Mouse (Mus musculus) left cerebral cortex, postnatal 25 days (tissue): ENCODE measurements at regions not wholly inside any gene's neighbourhood (a gene's known extent, or its start where the extent isn't known, plus 50 kb on each side); places are given as distances from the start of the nearest gene placed in this dataset.

Experiments
- DNase-seq, 2 experiments: peaks; one replicate each; pipeline ENCODE4 v3.0.0; 2022; ENCODE audit warnings: low spot score in 2 of 2, mixed read lengths in 1 of 2
- intact Hi-C: fragments of 180-260 bp; cut with DNase I; formaldehyde crosslinking; loops from one replicate; pipeline ENCODE4 v1.15.1; 2025

GRCm38 (mm10) chr7:39847914-39848782, 330.6 kb downstream of the Zfp619 start:
- intact Hi-C loops: loop anchor here (2.0 to 10.0 kb wide), 3 partner anchors 133 to 1095 kb away; no protein-coding TSS in a partner anchor
- peak; percentile 76 to 82 for DNase-seq

DNA sequence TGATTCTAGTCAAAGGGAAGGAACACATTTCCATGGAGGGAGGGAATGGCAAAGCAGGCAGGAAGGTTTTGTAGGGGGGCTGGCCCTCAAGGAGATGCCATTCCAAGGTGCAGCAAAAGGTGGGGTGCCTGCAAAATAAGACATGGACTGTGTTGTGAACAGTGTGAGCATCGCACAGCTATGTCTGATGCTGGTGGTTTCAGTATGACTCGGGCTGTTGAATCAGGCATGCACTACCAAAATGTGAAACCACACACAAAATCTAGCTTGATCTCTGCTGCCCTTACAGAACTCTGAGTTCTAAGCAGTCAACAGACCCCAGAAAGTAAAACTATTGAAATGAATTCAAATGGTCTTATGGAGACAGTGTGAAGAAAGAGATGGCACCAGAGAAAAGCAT, 339.7 kb downstream of the Zfp619 start:
- intact Hi-C loops: no loop called here
- no peak for DNase-seq

DNA sequence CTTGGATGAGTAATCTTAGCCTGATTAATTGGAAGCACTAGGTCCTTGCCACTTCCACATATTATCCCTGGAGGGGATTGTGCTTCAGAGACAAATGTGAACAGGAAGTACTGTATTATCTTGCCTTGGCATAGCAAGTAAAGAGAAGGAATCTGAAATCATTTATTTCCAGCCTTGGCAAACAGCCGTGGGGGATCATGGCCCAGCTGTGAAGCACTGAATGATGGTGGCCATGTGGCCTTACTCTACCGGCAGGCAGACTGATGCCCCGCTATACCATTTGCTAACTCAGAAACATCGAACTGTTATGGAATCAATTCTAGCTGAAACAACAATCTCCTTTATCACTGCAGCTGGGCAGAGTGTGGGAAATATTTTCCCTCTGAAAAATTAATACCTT, 345.3 kb downstream of the Zfp619 start:
- intact Hi-C loops: no loop called here
- DNase-seq: no peak

DNA sequence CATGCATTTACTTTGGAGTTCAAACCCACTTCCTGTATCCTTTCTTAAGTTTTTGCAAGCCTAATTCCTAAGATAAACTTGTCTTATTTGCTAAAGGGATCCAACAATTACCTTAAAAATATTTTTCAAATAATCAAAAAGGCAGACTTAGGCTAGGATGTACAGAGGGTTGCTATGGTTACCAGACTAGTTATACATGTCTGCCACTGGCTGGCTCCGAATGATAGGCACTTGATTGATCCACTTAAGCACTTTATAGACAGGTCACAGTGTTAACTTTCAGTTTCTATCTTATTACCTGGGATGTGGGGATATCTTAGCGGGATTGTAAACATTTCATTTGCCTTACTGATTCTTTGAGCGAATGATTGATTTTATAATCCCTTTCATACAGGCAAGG, 346.6 kb downstream of the Zfp619 start:
- DNase-seq: no peak
- intact Hi-C loops: no loop called here

DNA sequence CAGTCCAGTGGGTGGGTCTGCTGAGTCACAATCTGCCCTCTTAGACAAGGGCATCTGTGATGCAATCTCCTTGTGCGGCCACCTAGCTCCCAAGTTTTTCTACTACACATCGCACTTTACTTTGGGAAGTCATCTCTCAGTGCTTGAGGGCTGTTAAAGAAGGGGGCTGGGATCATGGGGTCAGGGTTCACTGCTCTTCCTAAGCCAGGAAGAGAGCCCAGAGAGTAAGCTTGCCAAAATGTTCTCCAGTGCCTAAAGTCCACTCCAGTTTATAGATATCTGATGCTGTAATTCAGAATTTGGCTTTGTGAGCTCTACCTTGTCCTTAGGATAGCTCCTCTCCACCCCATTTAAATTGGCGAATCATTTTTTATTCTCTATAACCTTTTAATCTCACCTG, 347.2 kb downstream of the Zfp619 start:
- no peak for DNase-seq
- intact Hi-C loops: no loop called here

DNA sequence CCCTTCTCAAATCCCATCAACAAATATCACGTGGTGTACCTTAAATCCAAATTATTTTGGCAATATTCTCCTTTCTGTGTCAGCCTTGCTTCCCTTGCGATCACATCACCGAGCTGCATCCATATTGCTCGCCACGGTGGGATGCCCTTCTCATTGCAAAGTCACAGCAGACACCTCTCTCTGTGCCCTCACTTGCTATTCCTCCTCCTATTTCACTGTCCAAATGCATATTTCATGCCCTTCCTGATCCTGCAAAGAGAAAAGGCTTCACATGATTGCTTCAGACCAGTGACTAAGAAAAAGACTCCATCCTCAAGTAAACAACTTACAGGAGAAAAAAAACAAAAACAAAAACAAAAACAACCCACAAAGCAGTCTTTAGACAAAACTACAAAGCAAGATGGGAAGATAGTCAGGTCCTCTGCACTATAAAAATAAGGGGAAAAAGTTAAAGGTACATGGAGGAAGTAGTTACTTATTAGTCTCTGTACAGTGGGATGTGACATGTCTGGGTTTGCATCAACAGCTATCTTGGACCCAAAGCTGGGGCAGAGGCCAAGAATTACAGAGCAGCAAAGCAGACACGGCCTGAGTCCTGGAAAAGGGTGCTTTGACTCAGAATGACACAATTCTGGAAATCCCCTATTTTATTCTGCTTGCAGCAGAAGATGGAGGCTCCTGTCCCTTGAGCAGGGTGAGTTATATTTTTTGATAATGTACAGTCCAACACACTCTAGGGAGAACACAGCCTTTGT, 349.3 kb downstream of the Zfp619 start:
- no peak for DNase-seq
- intact Hi-C loops: no loop called here

GRCm38 (mm10) chr7:39867451-39867850, 349.9 kb downstream of the Zfp619 start:
- DNase-seq: peak in 1 of 2 experiments; percentile 16
- intact Hi-C loops: no loop called here

DNA sequence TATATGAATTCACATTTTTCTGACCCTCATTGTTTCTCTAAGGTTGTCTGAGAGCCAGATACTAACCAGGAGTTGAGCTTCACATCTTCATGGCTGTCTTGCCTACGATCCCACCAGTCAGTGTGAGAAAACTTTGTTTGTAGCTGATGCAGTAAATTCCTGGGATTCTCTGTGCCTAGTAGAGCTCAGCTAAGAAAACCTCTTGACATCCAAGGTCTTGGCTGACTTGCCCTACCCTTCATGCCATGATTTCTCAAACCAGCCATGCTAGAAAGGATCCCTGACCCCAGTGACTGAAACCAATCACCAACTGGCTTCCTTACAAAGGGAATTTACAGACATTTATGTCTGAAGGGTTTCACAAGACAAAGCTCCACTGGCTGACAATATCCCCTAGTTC, 364.5 kb downstream of the Zfp619 start:
- DNase-seq: no peak
- intact Hi-C loops: no loop called here

- peak; percentile 5 to 49 for DNase-seq
- intact Hi-C loops: no loop called here
Measured at GRCm38 (mm10) chr7:39894208-39894896, 376.8 kb downstream of the Zfp619 start.

DNA sequence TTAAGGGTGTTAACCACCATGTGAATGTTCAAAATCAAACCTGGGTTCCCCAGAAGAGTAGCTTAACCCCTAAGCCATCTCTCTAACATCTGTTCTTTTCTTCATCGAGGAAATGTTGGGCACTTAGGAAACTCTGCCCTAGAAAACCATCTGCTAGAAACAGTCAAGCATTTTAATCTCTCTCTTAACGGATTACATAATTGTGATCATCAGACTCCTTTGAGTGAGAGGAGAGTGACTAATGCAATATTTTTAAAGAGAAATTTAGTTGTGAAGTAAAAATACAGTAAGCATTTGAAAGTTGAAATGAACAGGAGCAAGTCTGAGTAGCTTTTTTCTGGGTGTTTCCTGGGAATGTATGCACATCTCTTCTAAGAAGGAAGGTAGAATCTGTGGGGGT, 379.4 kb downstream of the Zfp619 start:
- intact Hi-C loops: loop anchor here (5.0 kb wide), 1 partner anchor 305 kb away; no protein-coding TSS in a partner anchor
- peak; percentile 6 to 60 for DNase-seq

GRCm38 (mm10) chr7:39898268-39898667, 380.7 kb downstream of the Zfp619 start:
- intact Hi-C loops: loop anchor here (5.0 kb wide), 1 partner anchor 304 kb away; no protein-coding TSS in a partner anchor
- no peak for DNase-seq

- DNase-seq: no peak
- intact Hi-C loops: no loop called here
Measured at GRCm38 (mm10) chr7:39933946-39934345, 416.4 kb downstream of the Zfp619 start.

DNA sequence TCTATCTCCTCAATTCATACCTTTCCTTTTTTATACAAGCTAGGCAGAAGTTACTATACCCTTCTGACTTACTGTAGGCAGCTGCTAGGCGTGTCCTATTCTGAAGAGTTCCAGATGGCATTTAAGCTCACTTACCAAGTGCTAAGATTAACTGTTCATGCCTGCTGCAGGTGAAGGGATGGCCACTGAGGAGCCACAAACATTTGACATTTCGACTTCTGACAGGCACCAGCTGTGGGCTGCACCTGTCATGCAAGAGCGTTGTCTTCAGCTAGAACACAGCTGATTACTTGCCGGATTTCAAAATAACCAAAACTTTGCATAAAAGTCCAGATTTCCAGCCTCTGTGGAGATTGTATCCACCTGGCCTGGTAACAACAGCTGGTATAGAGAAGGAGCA, 419.7 kb downstream of the Zfp619 start:
- no peak for DNase-seq
- intact Hi-C loops: no loop called here

GRCm38 (mm10) chr7:39942262-39942900, 424.8 kb downstream of the Zfp619 start:
- intact Hi-C loops: no loop called here
- no peak for DNase-seq

GRCm38 (mm10) chr7:39954110-39954509, 436.5 kb downstream of the Zfp619 start:
- intact Hi-C loops: no loop called here
- DNase-seq: no peak

GRCm38 (mm10) chr7:39954931-39955330, 437.4 kb downstream of the Zfp619 start:
- intact Hi-C loops: no loop called here
- DNase-seq: no peak

DNA sequence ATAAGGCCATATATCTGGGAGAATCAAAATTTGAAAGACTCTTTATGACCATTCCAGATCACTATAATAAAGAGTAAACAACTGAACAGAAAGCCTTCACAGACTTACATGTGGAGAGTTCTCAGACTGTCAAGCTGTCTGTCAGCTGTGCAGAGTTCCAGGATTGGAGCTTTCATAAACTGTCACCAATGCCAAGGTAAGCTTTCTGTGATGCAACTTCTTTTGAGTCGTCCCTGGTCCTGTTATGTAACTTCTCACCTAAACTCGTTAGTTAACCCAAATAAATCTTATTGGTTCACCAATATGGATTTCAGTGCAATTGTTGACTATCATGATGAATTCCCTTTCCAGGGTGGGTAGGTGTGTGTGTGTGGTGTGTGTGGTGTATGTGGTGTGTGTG, 460.6 kb downstream of the Zfp619 start:
- no peak for DNase-seq

GRCm38 (mm10) chr7:39981647-39982046, 464.1 kb downstream of the Zfp619 start:
- intact Hi-C loops: no loop called here
- no peak for DNase-seq

More for the DNA sequence above, 460.6 kb downstream of the Zfp619 start:
- intact Hi-C loops: no loop called here
